Mouse (Mus musculus) heart, postnatal 0 days (tissue): Measurements from ENCODE around the gene Casq2. TPM values are rescaled to one million over a fixed set of nuclear protein-coding genes. Genes with fewer than 3 reads are reported as not detected.

Experiments used
- ATAC-seq: fragments of 200-750 bp; cut with Nextera tagmentation; 2 replicates; pipeline ENCODE4 v1.8.0; 2017; ENCODE audit warnings: low read depth, moderate number of reproducible peaks, moderate library complexity; ENCODE audit not compliant: insufficient read depth
- DNase-seq: peaks from one replicate; pipeline ENCODE4 v3.0.0-alpha.2; 2016; ENCODE audit warnings: low spot score
- H3K27ac ChIP-seq: fragments of 300-500 bp; sonication (generic); 2 replicates; pipeline ENCODE4 v1.5.1; 2014; ENCODE audit warnings: low read depth, mild to moderate bottlenecking
- H3K27me3 ChIP-seq: fragments of 300-500 bp; sonication (generic); 2 replicates; pipeline ENCODE4 v1.6.1; 2014; ENCODE audit warnings: low read length, mixed read lengths; ENCODE audit not compliant: control insufficient read depth, insufficient read depth
- H3K36me3 ChIP-seq: fragments of 300-500 bp; sonication (generic); replicated peaks from 2 replicates; pipeline ENCODE4 v1.6.1; 2014; ENCODE audit warnings: low read length, mixed read lengths; ENCODE audit not compliant: control insufficient read depth, insufficient read depth
- H3K4me1 ChIP-seq: fragments of 300-500 bp; sonication (generic); 2 replicates; pipeline ENCODE4 v1.6.1; 2014; ENCODE audit warnings: antibody characterized with exemption; ENCODE audit not compliant: control insufficient read depth, insufficient read depth
- H3K4me2 ChIP-seq: fragments of 300-500 bp; sonication (generic); 2 replicates; pipeline ENCODE4 v1.6.1; 2014; ENCODE audit warnings: low read depth, mild to moderate bottlenecking, low read length, moderate library complexity
- H3K4me3 ChIP-seq: fragments of 300-500 bp; sonication (generic); 2 replicates; pipeline ENCODE4 v1.5.1; 2014; ENCODE audit warnings: low read depth, low read length
- H3K9ac ChIP-seq: fragments of 300-500 bp; sonication (generic); replicated peaks from 2 replicates; pipeline ENCODE4 v1.6.1; 2014; ENCODE audit warnings: low read depth, low read length, mixed read lengths
- H3K9me3 ChIP-seq: fragments of 300-500 bp; sonication (generic); replicated peaks from 2 replicates; pipeline ENCODE4 v1.6.1; 2016; ENCODE audit warnings: low read length; ENCODE audit not compliant: control insufficient read depth
- CTCF ChIP-seq: IDR thresholded peaks from 2 replicates; pipeline ENCODE4 v1.5.1; 2016; ENCODE audit warnings: antibody characterized with exemption, control low read depth, low read depth
- EP300 ChIP-seq: IDR thresholded peaks from 2 replicates; pipeline ENCODE4 v1.6.1; 2016; ENCODE audit warnings: antibody characterized with exemption, low read depth
- WGBS: fragments of 180-500 bp; shearing (Covaris S2); extraction: QIAGEN DNeasy Blood & Tissue Kit; methylation state at CpG from one replicate; pipeline ENCODE4 v1.1.7; 2014; 5-methylcytosine and 5-hydroxymethylcytosine counted together
- polyA plus RNA-seq: library from polyadenylated mRNA; unstranded; fragments of >200 nt; fragmentation: Nextera tagmentation; extraction: Ambion mirVana; gene quantifications from 2 replicates; pipeline ENCODE4 v1.2.1, GENCODE M21; 2015
- total RNA-seq: library from RNA; depleted of rRNA; stranded (reverse); fragments of >200 nt; gene quantifications from 2 replicates; pipeline ENCODE4 v1.2.3, GENCODE M21; 2014; ENCODE audit warnings: low replicate concordance

The Casq2 gene
- total and polyA plus RNA-seq, 2 experiments from 2014 or later: 836 to 872 TPM

GRCm38 (mm10) chr3:102049207-102050104 is 36.8 kb upstream of the Casq2 start:
- 86% methylated on average over 14 of the region's 14 CpGs for WGBS
- H3K27me3 ChIP-seq: no peaks in the 10 kb centered on the region
- no peak overlapping the region for H3K27ac ChIP-seq
- no peaks in the 10 kb centered on the region for H3K4me1 ChIP-seq
- H3K9me3 ChIP-seq: no peaks in the 10 kb centered on the region
- TF ChIP-seq CTCF (no peak), EP300 (no peak)
- no peak for ATAC-seq
- H3K36me3 ChIP-seq: no peaks in the 10 kb centered on the region
- no peak overlapping the region for H3K4me2 ChIP-seq
- H3K9ac ChIP-seq: no peak overlapping the region
- no peak overlapping the region for H3K4me3 ChIP-seq
- no peak for DNase-seq

- Histone ChIP-seq H3K9ac (no peak overlapping the region), H3K4me1 (no peaks in the 10 kb centered on the region), H3K36me3 (no peaks in the 10 kb centered on the region), H3K4me2 (no peak overlapping the region), H3K4me3 (no peak overlapping the region), H3K27me3 (no peaks in the 10 kb centered on the region), H3K9me3 (no peaks in the 10 kb centered on the region), H3K27ac (no peak overlapping the region)
- TF ChIP-seq CTCF (no peak), EP300 (no peak)
- DNase-seq (no peak), ATAC-seq (no peak)
- 54% methylated on average over 3 of the region's 3 CpGs for WGBS
Measured at GRCm38 (mm10) chr3:102052036-102052435, 34.2 kb upstream of the Casq2 start.

- no peak overlapping the region for H3K4me3 ChIP-seq
- DNase-seq (no peak), ATAC-seq (no peak)
- TF ChIP-seq EP300 (no peak), CTCF (no peak)
- 54% methylated on average over 8 of the region's 8 CpGs for WGBS
- H3K9ac ChIP-seq: no peak overlapping the region
- no peaks in the 10 kb centered on the region for H3K27me3 ChIP-seq
- H3K4me1 ChIP-seq: no peaks in the 10 kb centered on the region
- no peaks in the 10 kb centered on the region for H3K9me3 ChIP-seq
- H3K27ac ChIP-seq: no peak overlapping the region
- H3K4me2 ChIP-seq: no peak overlapping the region
- no peaks in the 10 kb centered on the region for H3K36me3 ChIP-seq
Measured at GRCm38 (mm10) chr3:102053293-102053692, 32.9 kb upstream of the Casq2 start.

DNA sequence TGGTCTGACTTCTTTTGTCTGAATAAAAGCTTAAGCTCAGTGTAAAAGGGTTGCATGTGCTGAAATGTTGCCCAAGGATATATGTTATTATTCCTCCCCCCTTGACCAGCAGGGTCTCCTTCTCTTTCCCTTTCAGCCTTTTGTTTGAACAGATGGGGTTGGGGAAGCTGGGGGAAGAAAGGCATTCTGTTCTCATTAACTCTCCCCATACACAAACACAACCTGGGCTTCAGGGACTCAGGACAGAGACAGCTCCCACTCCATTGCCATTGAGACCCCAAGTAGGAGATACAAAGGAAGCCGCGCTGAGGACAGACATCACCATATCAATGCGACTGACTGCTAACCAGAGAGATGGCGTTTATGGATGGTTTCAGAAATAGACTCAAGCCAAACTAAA is 30.3 kb upstream of the Casq2 start:
- no peak overlapping the region for H3K4me2 ChIP-seq
- no peak overlapping the region for H3K27ac ChIP-seq
- H3K9ac ChIP-seq: no peak overlapping the region
- H3K4me1 ChIP-seq: peaks cover 5% of the 10 kb centered on the region; the same call in 1 of the 2 replicates
- TF ChIP-seq EP300: no peak
- H3K36me3 ChIP-seq: no peaks in the 10 kb centered on the region
- ATAC-seq: no peak
- H3K4me3 ChIP-seq: no peak overlapping the region
- H3K9me3 ChIP-seq: no peaks in the 10 kb centered on the region
- H3K27me3 ChIP-seq: no peaks in the 10 kb centered on the region
- 84% methylated on average over 4 of the region's 4 CpGs for WGBS
- DNase-seq: no peak

DNA sequence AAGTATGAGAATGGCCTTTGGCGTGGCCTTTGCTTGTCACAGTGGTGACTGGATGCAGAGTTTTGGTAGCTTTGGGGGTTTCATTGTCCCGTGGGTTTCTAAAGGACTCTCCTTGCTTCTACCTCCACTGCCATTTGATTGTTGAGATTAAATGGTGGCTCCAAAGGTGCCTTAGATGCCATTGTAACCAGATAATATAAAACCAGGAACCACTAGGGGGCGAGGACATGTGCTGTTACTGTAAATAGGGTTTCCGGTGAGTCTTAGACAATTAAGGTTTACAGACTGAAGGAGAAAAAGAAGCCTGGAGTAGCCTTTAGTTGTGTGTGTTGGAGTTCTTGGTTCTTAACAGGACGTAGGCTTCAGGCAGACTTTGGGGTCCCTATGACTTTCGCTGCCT is 26.1 kb upstream of the Casq2 start:
- no peak for DNase-seq
- peaks cover 27% of the 10 kb centered on the region for H3K4me1 ChIP-seq
- ATAC-seq: no peak

More for the DNA sequence above, 26.1 kb upstream of the Casq2 start:
- Histone ChIP-seq H3K4me3 (no peak overlapping the region), H3K9ac (no peak overlapping the region), H3K27ac (no peak overlapping the region), H3K9me3 (no peaks in the 10 kb centered on the region), H3K4me2 (no peak overlapping the region), H3K27me3 (no peaks in the 10 kb centered on the region), H3K36me3 (no peaks in the 10 kb centered on the region)
- TF ChIP-seq EP300 (no peak), CTCF (peak; percentile 18; the same call in 1 of the 2 replicates)
- WGBS: 69% methylated on average over 6 of the region's 6 CpGs
